Mouse (Mus musculus): ENCODE measurements at regions not wholly inside any gene's neighbourhood (a gene's known extent, or its start where the extent isn't known, plus 50 kb on each side); places are given as distances from the start of the nearest gene placed in this dataset.

GRCm38 (mm10) chr4:54072482-54072881, 246.6 kb downstream of the Tmem38b start:
- TF ChIP-seq CTCF (IDR thresholded peaks at IDR 0.05; ENCODE audit: low read depth) (no peak), EP300 (optimal IDR thresholded peaks at IDR 0.05) (no peak)

Measured in stomach, postnatal 0 days (tissue).